Mouse (Mus musculus): Measurements from ENCODE around the gene Pdlim4.

DNA sequence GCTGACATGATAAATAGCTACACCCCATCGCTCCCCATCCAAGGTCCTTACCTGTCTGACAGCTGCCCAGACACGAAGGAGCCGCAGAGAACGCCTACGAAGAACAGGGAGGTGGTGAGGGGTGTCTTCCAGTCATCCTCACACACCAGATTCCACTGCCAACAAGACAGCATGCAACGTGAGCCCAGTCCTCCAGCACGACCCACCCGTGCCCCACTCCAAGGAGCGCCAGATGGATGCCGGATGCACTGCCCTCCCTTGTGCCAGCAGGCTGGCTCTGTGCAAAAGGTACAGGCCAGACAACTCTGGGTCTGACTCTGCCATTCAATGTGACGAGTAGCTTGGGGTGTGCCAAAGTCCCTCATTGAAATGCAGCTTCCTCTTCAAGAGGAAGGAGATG is 61.1 kb downstream of the Pdlim4 start:
- TF ChIP-seq CTCF (IDR thresholded peaks at IDR 0.05; ENCODE audit: insufficient read depth, low read length) (no peak), POLR2A (IDR thresholded peaks at IDR 0.05; ENCODE audit: borderline replicate concordance, extremely low read depth, low read depth, low read length) (no peak)
